Comparison of ENCODE assay signal across 9 mouse cellular contexts in the genomic region with DNA sequence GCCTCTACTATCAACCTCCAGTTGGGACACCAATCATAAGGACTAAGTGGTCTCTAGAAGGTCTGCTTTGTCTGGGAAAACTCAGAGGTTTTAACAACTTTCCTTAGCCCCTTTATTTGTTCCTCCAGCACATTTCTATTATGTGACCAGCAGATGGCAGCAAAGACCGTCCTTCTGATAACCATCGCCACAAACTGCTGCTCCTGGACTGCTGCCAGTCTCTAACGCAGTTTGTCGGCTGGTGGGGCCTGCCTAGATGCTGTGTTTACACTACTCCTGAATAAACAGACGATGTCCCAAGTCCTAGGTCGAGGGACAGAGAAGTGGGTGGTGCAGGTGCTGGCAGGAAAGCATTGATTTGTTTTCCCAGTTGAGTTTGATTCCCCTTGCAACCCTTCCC. TPM values are rescaled to one million over a fixed set of nuclear protein-coding genes. Genes with fewer than 3 reads are reported as not detected.
DNase-seq lines count a peak whose midpoint lies in the region; ATAC-seq and TF ChIP-seq lines count a peak whose summit lies in the region.
"Had no signal": no experiment of that assay in that cellular context is flagged by ENCODE, and none has a peak within 500 bp of the region (broad histone marks: within the 10 kb centered on the region; RNA-seq: fewer than 3 reads in every experiment).

No protein-coding gene starts in this region.

- WGBS in large intestine, adult 2 months, result 1% methylated on average over 6 of the region's 6 CpGs
- under 1% methylated on average over 6 of the region's 6 CpGs for WGBS in lung, embryonic 16.5 days

- no peak overlapping the region for H3K4me2 ChIP-seq in lung, embryonic 16.5 days (ENCODE audit: low read depth, low read length)

- H3K27me3 ChIP-seq in E14TG2a.4 (ENCODE audit: insufficient read depth, low read length), result peaks cover 26% of the 10 kb centered on the region
- no peaks in the 10 kb centered on the region; the same call in 1 of the 2 replicates for H3K27me3 ChIP-seq in lung, embryonic 16.5 days (ENCODE audit: control insufficient read depth, insufficient read depth, low read depth, low read length)

- peak; percentile 74 for TF ChIP-seq CTCF in E14TG2a.4 (conservative IDR thresholded peaks at IDR 0.05; ENCODE audit: low read length)

- no peaks in the 10 kb centered on the region for H3K9me3 ChIP-seq in E14TG2a.4 (ENCODE audit: low read length)
- H3K9me3 ChIP-seq in lung, embryonic 16.5 days (ENCODE audit: control insufficient read depth, low read length), result no peaks in the 10 kb centered on the region

- peak; percentile 59 for DNase-seq in T-cell, adult 2 months (ENCODE audit: low spot score)
- peak; percentile 59 to 78 for DNase-seq in cerebellum, postnatal 4 days (ENCODE audit: low spot score in 2 of 2)
- peak; percentile 45 to 73 for DNase-seq in gastrocnemius, postnatal 4 days (ENCODE audit: low spot score in 2 of 2)
- DNase-seq in large intestine, adult 2 months (ENCODE audit: low read depth, low spot score), result peak; percentile 62
- peak; percentile 67 to 80 for DNase-seq in right cerebral cortex, adult 2 months (ENCODE audit: low spot score in 2 of 2)

- H3K36me3 ChIP-seq in E14TG2a.4 (ENCODE audit: insufficient read depth, low read length), result no peaks in the 10 kb centered on the region
- H3K36me3 ChIP-seq in lung, embryonic 16.5 days (ENCODE audit: control insufficient read depth, insufficient read depth, low read length), result no peaks in the 10 kb centered on the region

- peaks cover 14% of the 10 kb centered on the region for H3K4me1 ChIP-seq in E14TG2a.4 (replicated peaks; ENCODE audit: low read depth, low read length)
- peaks cover 4% of the 10 kb centered on the region; the same call in 1 of the 2 replicates for H3K4me1 ChIP-seq in lung, embryonic 16.5 days (replicated peaks; ENCODE audit: control insufficient read depth, insufficient read depth, low read length)

- H3K27ac ChIP-seq in lung, embryonic 16.5 days (ENCODE audit: low read length), result no peak overlapping the region

- H3K4me3 ChIP-seq in E14TG2a.4 (replicated peaks; ENCODE audit: low read length), result no peak overlapping the region
- no peak overlapping the region for H3K4me3 ChIP-seq in lung, embryonic 16.5 days (ENCODE audit: low read length)
- H3K4me3 ChIP-seq: myocyte had no signal

- ATAC-seq in lung, embryonic 16.5 days (ENCODE audit: low read depth), result peak; percentile 64; the same call in 1 of the 2 replicates
- no peak for ATAC-seq in monocyte, adult 5-6 weeks (replicated peaks; ENCODE audit: insufficient number of reproducible peaks, low FRiP score, low TSS enrichment, poor library complexity, severe bottlenecking)

- no peak overlapping the region for H3K9ac ChIP-seq in lung, embryonic 16.5 days (ENCODE audit: low read length)

RNA-seq across cellular contexts. Expression of gene Tmem114, which starts 18.2 kb away (rescaled TPM):
- not detected for total RNA-seq in gastrocnemius, postnatal 4 days (2021)
- 0.07 TPM in 1 of 2 replicates, not detected in the other for polyA plus RNA-seq in large intestine, adult 2 months (2012; rRNA removed)
- polyA plus RNA-seq in lung, embryonic 16.5 days (2015; fragmentation: Nextera tagmentation; extraction: Ambion mirVana), result not detected in 2 replicates
- total RNA-seq in monocyte, adult 5-6 weeks (2017), result not detected in 3 replicates
- polyA plus RNA-seq: myocyte had no signal
